Mouse (Mus musculus) midbrain, embryonic 16.5 days (tissue): ENCODE data around the gene St8sia2. TPM values are rescaled to one million over a fixed set of nuclear protein-coding genes. Genes with fewer than 3 reads are reported as not detected.
A peak's percentile ranks its signal among the peaks of the same experiment; 100 is the strongest.

Experiments used
- ATAC-seq: fragments of 200-750 bp; cut with Nextera tagmentation; 2 replicates; pipeline ENCODE4 v1.8.0; 2017; ENCODE audit warnings: moderate TSS enrichment
- H3K27ac ChIP-seq: fragments of 300-500 bp; sonication (generic); 2 replicates; pipeline ENCODE4 v1.5.1; 2014; ENCODE audit warnings: mild to moderate bottlenecking, low read length, mixed read lengths
- H3K27me3 ChIP-seq: fragments of 300-500 bp; sonication (generic); 2 replicates; pipeline ENCODE4 v1.6.1; 2014; ENCODE audit warnings: low read depth, low read length, mixed read lengths; ENCODE audit not compliant: control insufficient read depth, insufficient read depth
- H3K36me3 ChIP-seq: fragments of 300-500 bp; sonication (generic); 2 replicates; pipeline ENCODE4 v1.6.1; 2014; ENCODE audit warnings: mild to moderate bottlenecking, low read length, moderate library complexity, mixed read lengths; ENCODE audit not compliant: control insufficient read depth, insufficient read depth
- H3K4me1 ChIP-seq: fragments of 300-500 bp; sonication (generic); 2 replicates; pipeline ENCODE4 v1.6.1; 2014; ENCODE audit warnings: mild to moderate bottlenecking, low read length, mixed read lengths; ENCODE audit not compliant: control insufficient read depth, insufficient read depth
- H3K4me2 ChIP-seq: fragments of 300-500 bp; sonication (generic); 2 replicates; pipeline ENCODE4 v1.6.1; 2014; ENCODE audit warnings: mild to moderate bottlenecking, low read length, mixed read lengths
- H3K4me3 ChIP-seq: fragments of 300-500 bp; sonication (generic); 2 replicates; pipeline ENCODE4 v1.5.1; 2014; ENCODE audit warnings: low read depth, mild to moderate bottlenecking, low read length, moderate library complexity, mixed read lengths
- H3K9ac ChIP-seq: fragments of 300-500 bp; sonication (generic); 2 replicates; pipeline ENCODE4 v1.6.1; 2014; ENCODE audit warnings: low read depth, low read length, mixed read lengths
- H3K9me3 ChIP-seq: fragments of 300-500 bp; sonication (generic); replicated peaks from 2 replicates; pipeline ENCODE4 v1.6.1; 2014; ENCODE audit warnings: mild to moderate bottlenecking, low read length, mixed read lengths; ENCODE audit not compliant: control insufficient read depth, poor library complexity, severe bottlenecking
- WGBS: fragments of 180-500 bp; shearing (Covaris S2); extraction: QIAGEN DNeasy Blood & Tissue Kit; methylation state at CpG from one replicate; pipeline ENCODE4 v1.1.7; 2014; 5-methylcytosine and 5-hydroxymethylcytosine counted together
- polyA plus RNA-seq: library from polyadenylated mRNA; unstranded; fragments of >200 nt; fragmentation: Nextera tagmentation; extraction: Ambion mirVana; gene quantifications from 2 replicates; pipeline ENCODE4 v1.2.1, GENCODE M21; 2015

Gene St8sia2
- polyA plus RNA-seq, 1 experiment from 2014 or later = 117 TPM

GRCm38 (mm10) chr7:73941640-73942039 lies 71.8 kb downstream of the St8sia2 start:
- no peaks in the 10 kb centered on the region for H3K9me3 ChIP-seq
- no peak overlapping the region for H3K9ac ChIP-seq
- peak overlapping the region; percentile 26; the same call in 1 of the 2 replicates for H3K27ac ChIP-seq
- H3K36me3 ChIP-seq = peaks cover 33% of the 10 kb centered on the region
- no peak overlapping the region for H3K4me2 ChIP-seq
- H3K4me1 ChIP-seq = no peaks in the 10 kb centered on the region; the same call in 1 of the 2 replicates
- ATAC-seq = peak; percentile 54; the same call in 1 of the 2 replicates
- H3K4me3 ChIP-seq = no peak overlapping the region
- 43% methylated on average over 4 of the region's 4 CpGs for WGBS
- no peaks in the 10 kb centered on the region for H3K27me3 ChIP-seq

DNA sequence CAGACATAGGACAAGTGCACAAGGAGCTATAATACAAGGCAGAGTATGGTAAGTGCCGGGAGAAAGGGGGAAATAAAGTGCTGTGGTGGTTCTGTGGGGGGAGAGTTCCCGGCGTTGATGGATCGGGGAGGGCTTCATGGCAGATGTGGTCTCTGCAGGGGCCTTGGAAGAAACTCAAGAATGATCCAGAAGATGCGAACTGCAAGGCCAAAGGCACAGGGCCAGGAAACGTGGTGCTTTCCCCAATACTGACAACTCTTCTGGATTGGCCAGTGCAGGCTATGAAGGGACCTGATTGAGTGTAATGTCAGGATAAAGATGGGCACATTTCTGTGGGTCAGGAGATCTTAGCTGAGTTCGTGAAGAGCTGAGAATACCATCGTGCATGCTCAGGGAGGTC lies 74.3 kb downstream of the St8sia2 start:
- Histone ChIP-seq H3K4me1 (no peaks in the 10 kb centered on the region; the same call in 1 of the 2 replicates), H3K9ac (no peak overlapping the region), H3K27me3 (no peaks in the 10 kb centered on the region), H3K4me2 (no peak overlapping the region), H3K36me3 (peaks cover 30% of the 10 kb centered on the region), H3K27ac (no peak overlapping the region), H3K4me3 (no peak overlapping the region), H3K9me3 (no peaks in the 10 kb centered on the region)
- WGBS = 93% methylated on average over 8 of the region's 8 CpGs
- no peak for ATAC-seq

GRCm38 (mm10) chr7:73938046-73938810 lies 75.3 kb downstream of the St8sia2 start:
- Histone ChIP-seq H3K36me3 (peaks cover 26% of the 10 kb centered on the region), H3K27ac (no peak overlapping the region), H3K4me3 (no peak overlapping the region), H3K4me1 (no peaks in the 10 kb centered on the region; the same call in 1 of the 2 replicates), H3K9ac (no peak overlapping the region), H3K4me2 (no peak overlapping the region), H3K27me3 (no peaks in the 10 kb centered on the region), H3K9me3 (no peaks in the 10 kb centered on the region)
- WGBS = 75% methylated on average over 7 of the region's 7 CpGs
- ATAC-seq = no peak

GRCm38 (mm10) chr7:73936119-73936518 lies 77.4 kb downstream of the St8sia2 start:
- Histone ChIP-seq H3K4me2 (no peak overlapping the region), H3K27ac (no peak overlapping the region), H3K36me3 (peaks cover 10% of the 10 kb centered on the region; the same call in 1 of the 2 replicates), H3K4me1 (no peaks in the 10 kb centered on the region; the same call in 1 of the 2 replicates), H3K9me3 (no peaks in the 10 kb centered on the region), H3K27me3 (no peaks in the 10 kb centered on the region), H3K9ac (no peak overlapping the region), H3K4me3 (no peak overlapping the region)
- WGBS = 51% methylated on average over 3 of the region's 3 CpGs
- ATAC-seq = no peak

DNA sequence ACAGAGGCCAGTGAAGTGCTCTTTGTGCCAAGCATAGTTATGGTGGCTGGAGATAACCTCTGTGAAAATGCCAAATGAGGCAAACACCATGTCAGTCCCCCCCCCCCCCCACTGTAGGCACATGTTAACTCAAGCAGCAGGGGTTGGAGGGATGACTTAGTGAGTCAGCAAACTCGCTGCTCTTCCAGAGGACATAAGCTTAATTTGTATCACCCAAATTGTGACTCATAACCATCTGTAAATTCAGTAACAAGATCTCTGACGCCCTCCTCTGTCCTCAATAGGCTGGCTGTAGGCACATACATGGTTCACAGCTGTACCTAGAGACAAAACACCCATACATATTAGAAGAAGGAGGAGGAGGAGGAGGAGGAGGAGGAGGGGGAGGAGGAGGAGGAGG lies 77.8 kb downstream of the St8sia2 start:
- H3K4me1 ChIP-seq = no peaks in the 10 kb centered on the region; the same call in 1 of the 2 replicates
- no peak overlapping the region for H3K27ac ChIP-seq
- H3K27me3 ChIP-seq = no peaks in the 10 kb centered on the region
- no peak overlapping the region for H3K9ac ChIP-seq
- no peaks in the 10 kb centered on the region for H3K9me3 ChIP-seq
- ATAC-seq = no peak
- peaks cover 6% of the 10 kb centered on the region; the same call in 1 of the 2 replicates for H3K36me3 ChIP-seq
- no peak overlapping the region for H3K4me2 ChIP-seq
- H3K4me3 ChIP-seq = no peak overlapping the region
- 65% methylated on average over 2 of the region's 2 CpGs for WGBS

GRCm38 (mm10) chr7:73933036-73933435 lies 80.5 kb downstream of the St8sia2 start:
- ATAC-seq = no peak
- Histone ChIP-seq H3K36me3 (no peaks in the 10 kb centered on the region), H3K27me3 (no peaks in the 10 kb centered on the region), H3K27ac (no peak overlapping the region), H3K4me2 (no peak overlapping the region), H3K9me3 (no peaks in the 10 kb centered on the region), H3K4me1 (no peaks in the 10 kb centered on the region), H3K9ac (no peak overlapping the region), H3K4me3 (no peak overlapping the region)
- 85% methylated on average over 3 of the region's 3 CpGs for WGBS

DNA sequence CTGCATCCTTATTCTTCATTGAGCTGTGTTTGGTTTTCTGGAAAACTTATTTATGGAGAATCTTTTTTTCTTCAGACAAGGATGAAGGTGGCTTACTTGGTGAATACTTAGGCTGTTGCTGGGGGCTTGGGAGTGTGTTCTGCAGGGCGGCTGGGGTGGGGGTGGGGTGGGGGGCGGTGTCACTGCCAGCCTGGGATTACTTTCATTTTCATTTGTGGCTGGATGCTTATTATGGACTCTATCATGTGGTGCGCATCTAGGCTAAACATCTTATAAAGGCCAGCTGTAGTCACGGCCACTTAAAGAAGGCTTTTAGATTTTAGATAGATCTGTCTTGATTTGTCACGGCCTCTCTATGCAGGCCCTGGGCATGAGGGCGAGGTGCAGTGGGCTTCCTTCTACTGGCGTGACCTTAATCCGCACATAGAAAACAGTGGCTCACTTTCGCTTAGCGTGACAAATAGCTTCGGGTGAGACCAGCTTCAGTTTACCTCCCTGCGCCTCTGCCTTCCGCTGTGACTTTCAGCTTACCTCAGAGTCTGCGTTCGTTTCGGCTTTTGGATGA lies 92.5 kb downstream of the St8sia2 start:
- H3K36me3 ChIP-seq = no peaks in the 10 kb centered on the region
- no peaks in the 10 kb centered on the region for H3K27me3 ChIP-seq
- H3K9ac ChIP-seq = no peak overlapping the region
- H3K4me3 ChIP-seq = no peak overlapping the region
- H3K4me1 ChIP-seq = peaks cover 7% of the 10 kb centered on the region
- 48% methylated on average over 16 of the region's 16 CpGs for WGBS
- no peak overlapping the region for H3K4me2 ChIP-seq
- H3K9me3 ChIP-seq = no peaks in the 10 kb centered on the region
- ATAC-seq = 0 out of 2 replicates have a peak, but pooled peaks have one; percentile 36
- H3K27ac ChIP-seq = no peak overlapping the region

DNA sequence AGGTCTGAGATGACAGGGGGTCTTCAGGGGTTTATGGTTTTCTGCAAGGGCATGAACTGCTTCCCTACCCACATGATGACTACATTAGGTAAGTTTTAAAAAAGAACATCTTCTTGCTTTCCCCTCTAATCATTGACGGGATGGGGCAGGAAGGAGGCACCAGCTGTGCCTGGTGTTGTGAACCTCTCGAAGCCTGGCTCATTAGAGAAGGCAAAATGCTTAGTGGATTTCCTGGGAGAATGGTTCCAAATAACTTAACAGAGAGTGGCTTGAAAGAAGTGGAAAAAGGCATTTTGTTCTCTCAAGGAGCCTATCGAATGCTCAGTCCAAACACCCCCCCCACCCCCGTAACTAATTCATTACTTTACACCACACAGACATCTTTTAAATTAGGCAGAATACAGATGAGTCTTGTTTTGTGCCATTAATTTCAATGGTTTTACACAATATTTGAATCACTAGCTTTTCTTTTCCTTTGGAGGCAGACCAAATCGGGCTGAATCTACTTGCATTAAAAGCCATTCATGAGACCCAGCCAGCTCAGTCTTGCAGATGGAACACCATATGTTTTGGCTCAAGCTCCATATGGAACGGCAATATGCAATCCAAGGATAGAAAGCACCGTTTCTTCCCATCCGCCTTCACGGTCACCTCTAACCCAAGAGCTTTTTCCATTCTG lies 95.7 kb downstream of the St8sia2 start:
- peaks cover 7% of the 10 kb centered on the region for H3K4me1 ChIP-seq
- H3K9me3 ChIP-seq = no peaks in the 10 kb centered on the region
- H3K36me3 ChIP-seq = no peaks in the 10 kb centered on the region
- H3K27ac ChIP-seq = no peak overlapping the region
- peak; percentile 84 for ATAC-seq
- H3K9ac ChIP-seq = no peak overlapping the region
- H3K27me3 ChIP-seq = no peaks in the 10 kb centered on the region
- WGBS = 29% methylated on average over 9 of the region's 9 CpGs
- no peak overlapping the region for H3K4me3 ChIP-seq
- H3K4me2 ChIP-seq = no peak overlapping the region

GRCm38 (mm10) chr7:73911899-73912298 lies 101.6 kb downstream of the St8sia2 start:
- Histone ChIP-seq H3K27ac (no peak overlapping the region; the same call in 1 of the 2 replicates), H3K9me3 (no peaks in the 10 kb centered on the region), H3K4me2 (no peak overlapping the region), H3K36me3 (no peaks in the 10 kb centered on the region), H3K9ac (no peak overlapping the region), H3K27me3 (no peaks in the 10 kb centered on the region), H3K4me1 (peaks cover 11% of the 10 kb centered on the region), H3K4me3 (no peak overlapping the region)
- WGBS = 11% methylated on average over 4 of the region's 4 CpGs
- peak; percentile 72 for ATAC-seq
